Mouse (Mus musculus) bone marrow, adult 2 months (tissue): ENCODE results near the gene Arhgef33.

Experiments used
- CTCF ChIP-seq: fragments of 200-500 bp; IDR thresholded peaks from 2 replicates; pipeline ENCODE4 v1.5.1; 2011; ENCODE audit warnings: low read length, control low read depth; ENCODE audit not compliant: control insufficient read depth, insufficient read depth
- POLR2A ChIP-seq: fragments of 200-500 bp; IDR thresholded peaks from 2 replicates; pipeline ENCODE4 v1.6.1; 2011; ENCODE audit warnings: low read depth, mild to moderate bottlenecking, control low read depth, low read length, borderline replicate concordance; ENCODE audit not compliant: control insufficient read depth

- TF ChIP-seq CTCF (no peak), POLR2A (no peak)
Measured at GRCm38 (mm10) chr17:80367276-80367675, 60.1 kb downstream of the Arhgef33 start.
